Mouse (Mus musculus) forebrain, postnatal 0 days (tissue): ENCODE data around the gene Stom. TPM values are rescaled to one million over a fixed set of nuclear protein-coding genes. Genes with fewer than 3 reads are reported as not detected.

Experiments used
- ATAC-seq: fragments of 200-750 bp; cut with Nextera tagmentation; 2 replicates; pipeline ENCODE4 v1.8.0; 2017; ENCODE audit warnings: mild to moderate bottlenecking, moderate library complexity
- DNase-seq: peaks from one replicate; pipeline ENCODE4 v3.0.0-alpha.2; 2015
- H3K27ac ChIP-seq: fragments of 300-500 bp; sonication (generic); 2 replicates; pipeline ENCODE4 v1.5.1; 2014; ENCODE audit warnings: low read depth, mild to moderate bottlenecking, antibody characterized with exemption, low read length, moderate library complexity, mixed read lengths
- H3K27me3 ChIP-seq: fragments of 300-500 bp; sonication (generic); 2 replicates; pipeline ENCODE4 v1.6.1; 2014; ENCODE audit warnings: mild to moderate bottlenecking, low read length, mixed read lengths; ENCODE audit not compliant: insufficient read depth
- H3K36me3 ChIP-seq: fragments of 300-500 bp; sonication (generic); 2 replicates; pipeline ENCODE4 v1.6.1; 2014; ENCODE audit warnings: mild to moderate bottlenecking, moderate library complexity; ENCODE audit not compliant: insufficient read depth
- H3K4me1 ChIP-seq: fragments of 300-500 bp; sonication (generic); 2 replicates; pipeline ENCODE4 v1.6.1; 2014; ENCODE audit warnings: antibody characterized with exemption; ENCODE audit not compliant: insufficient read depth
- H3K4me2 ChIP-seq: fragments of 300-500 bp; sonication (generic); 2 replicates; pipeline ENCODE4 v1.6.1; 2014; ENCODE audit warnings: low read depth, mild to moderate bottlenecking, moderate library complexity
- H3K4me3 ChIP-seq: fragments of 300-500 bp; sonication (generic); 2 replicates; pipeline ENCODE4 v1.5.1; 2014; ENCODE audit warnings: low read depth, low read length, mixed read lengths
- H3K9ac ChIP-seq: fragments of 300-500 bp; sonication (generic); 2 replicates; pipeline ENCODE4 v1.6.1; 2014; ENCODE audit warnings: mild to moderate bottlenecking
- H3K9me3 ChIP-seq: fragments of 300-500 bp; sonication (generic); 2 replicates; pipeline ENCODE4 v1.6.1; 2016; ENCODE audit warnings: low read length
- CTCF ChIP-seq: sonication (generic); IDR thresholded peaks from 2 replicates; pipeline ENCODE4 v1.5.1; 2016; ENCODE audit warnings: antibody characterized with exemption, control low read depth, low read depth
- WGBS: fragments of 180-500 bp; shearing (Covaris S2); extraction: QIAGEN DNeasy Blood & Tissue Kit; methylation state at CpG from one replicate; pipeline ENCODE4 v1.1.7; 2014; 5-methylcytosine and 5-hydroxymethylcytosine counted together
- polyA plus RNA-seq: library from polyadenylated mRNA; unstranded; fragments of >200 nt; fragmentation: Nextera tagmentation; extraction: Ambion mirVana; gene quantifications from 2 replicates; pipeline ENCODE4 v1.2.1, GENCODE M21; 2015
- total RNA-seq: library from RNA; depleted of rRNA; stranded (reverse); fragments of >200 nt; gene quantifications from 2 replicates; pipeline ENCODE4 v1.2.3, GENCODE M21; 2014

Stom gene
- total and polyA plus RNA-seq, 2 experiments from 2014 or later = 18.9 to 23.3 TPM

- 0 out of 2 replicates have a peak, but pooled peaks cover 3% of the 10 kb centered on the region for H3K4me1 ChIP-seq
- ATAC-seq (no peak), DNase-seq (no peak)
- H3K27me3 ChIP-seq = no peaks in the 10 kb centered on the region
- H3K27ac ChIP-seq = no peak overlapping the region
- H3K36me3 ChIP-seq = no peaks in the 10 kb centered on the region
- no peaks in the 10 kb centered on the region for H3K9me3 ChIP-seq
- no peak overlapping the region for H3K4me3 ChIP-seq
- no peak overlapping the region for H3K9ac ChIP-seq
- H3K4me2 ChIP-seq = no peak overlapping the region
- no peak for TF ChIP-seq CTCF
Measured at GRCm38 (mm10) chr2:35333670-35334069, 3.1 kb downstream of the Stom start.

- ATAC-seq (no peak), DNase-seq (no peak)
- Histone ChIP-seq H3K27me3 (no peaks in the 10 kb centered on the region), H3K4me3 (no peak overlapping the region), H3K36me3 (no peaks in the 10 kb centered on the region), H3K9ac (no peak overlapping the region), H3K9me3 (no peaks in the 10 kb centered on the region), H3K27ac (no peak overlapping the region), H3K4me2 (no peak overlapping the region), H3K4me1 (no peaks in the 10 kb centered on the region)
- no peak for TF ChIP-seq CTCF
- 85% methylated on average over 2 of the region's 2 CpGs for WGBS
Measured at GRCm38 (mm10) chr2:35331205-35331604, 5.6 kb downstream of the Stom start.

- H3K9me3 ChIP-seq = no peaks in the 10 kb centered on the region
- no peak overlapping the region for H3K27ac ChIP-seq
- 83% methylated on average over 2 of the region's 2 CpGs for WGBS
- DNase-seq (no peak), ATAC-seq (no peak)
- H3K4me2 ChIP-seq = no peak overlapping the region
- no peak overlapping the region for H3K9ac ChIP-seq
- no peak overlapping the region for H3K4me3 ChIP-seq
- TF ChIP-seq CTCF = no peak
- H3K27me3 ChIP-seq = no peaks in the 10 kb centered on the region
- H3K4me1 ChIP-seq = no peaks in the 10 kb centered on the region
- H3K36me3 ChIP-seq = no peaks in the 10 kb centered on the region
Measured at GRCm38 (mm10) chr2:35329061-35329460, 7.7 kb downstream of the Stom start.

GRCm38 (mm10) chr2:35328064-35328792 is 8.5 kb downstream of the Stom start:
- H3K27ac ChIP-seq = no peak overlapping the region
- no peaks in the 10 kb centered on the region for H3K36me3 ChIP-seq
- no peak overlapping the region for H3K9ac ChIP-seq
- H3K4me1 ChIP-seq = no peaks in the 10 kb centered on the region
- no peak overlapping the region for H3K4me2 ChIP-seq
- H3K9me3 ChIP-seq = no peaks in the 10 kb centered on the region
- TF ChIP-seq CTCF = no peak
- no peak for ATAC-seq
- DNase-seq = no peak
- H3K27me3 ChIP-seq = no peaks in the 10 kb centered on the region
- no peak overlapping the region for H3K4me3 ChIP-seq
- WGBS = 32% methylated on average over 11 of the region's 11 CpGs

- no peak overlapping the region for H3K4me2 ChIP-seq
- no peaks in the 10 kb centered on the region for H3K27me3 ChIP-seq
- no peaks in the 10 kb centered on the region for H3K36me3 ChIP-seq
- DNase-seq (no peak), ATAC-seq (no peak)
- H3K9me3 ChIP-seq = no peaks in the 10 kb centered on the region
- TF ChIP-seq CTCF = no peak
- WGBS = 62% methylated on average over 10 of the region's 10 CpGs
- H3K4me3 ChIP-seq = no peak overlapping the region
- no peak overlapping the region for H3K27ac ChIP-seq
- no peak overlapping the region for H3K9ac ChIP-seq
- H3K4me1 ChIP-seq = no peaks in the 10 kb centered on the region
Measured at GRCm38 (mm10) chr2:35327583-35327982, 9.2 kb downstream of the Stom start.

GRCm38 (mm10) chr2:35326931-35327330 is 9.8 kb downstream of the Stom start:
- ATAC-seq = no peak
- no peak for TF ChIP-seq CTCF
- no peak for DNase-seq
- H3K36me3 ChIP-seq = no peaks in the 10 kb centered on the region
- H3K9me3 ChIP-seq = no peaks in the 10 kb centered on the region
- WGBS = 69% methylated on average over 1 of the region's 1 CpGs
- no peaks in the 10 kb centered on the region for H3K27me3 ChIP-seq
- H3K4me3 ChIP-seq = no peak overlapping the region
- no peak overlapping the region for H3K4me2 ChIP-seq
- no peak overlapping the region for H3K27ac ChIP-seq
- no peak overlapping the region for H3K9ac ChIP-seq
- H3K4me1 ChIP-seq = 0 out of 2 replicates have a peak, but pooled peaks cover 3% of the 10 kb centered on the region

GRCm38 (mm10) chr2:35325930-35326329 is 10.8 kb downstream of the Stom start:
- no peak overlapping the region for H3K27ac ChIP-seq
- 0 out of 2 replicates have a peak, but pooled peaks cover 3% of the 10 kb centered on the region for H3K4me1 ChIP-seq
- TF ChIP-seq CTCF = no peak
- no peak overlapping the region for H3K9ac ChIP-seq
- H3K4me2 ChIP-seq = no peak overlapping the region
- H3K36me3 ChIP-seq = no peaks in the 10 kb centered on the region
- no peak overlapping the region for H3K4me3 ChIP-seq
- H3K27me3 ChIP-seq = no peaks in the 10 kb centered on the region
- DNase-seq (no peak), ATAC-seq (no peak)
- H3K9me3 ChIP-seq = no peaks in the 10 kb centered on the region
- 65% methylated on average over 10 of the region's 10 CpGs for WGBS
